Mouse (Mus musculus): ENCODE data around the gene Hist1h4f. TPM values are rescaled to one million over a fixed set of nuclear protein-coding genes. Genes with fewer than 3 reads are reported as not detected.
"Not testable (repeated sequence)": the region's sequence is repeated elsewhere in the genome, so short reads cannot be mapped to it uniquely, and the experiment has no call there.

The Hist1h4f gene
- polyA plus RNA-seq, 1 experiment from 2014 or later = 0.80 TPM

- Histone ChIP-seq H3K36me3 (ENCODE audit: control insufficient read depth, insufficient read depth, low read length) (no peaks in the 10 kb centered on the region), H3K9me3 (ENCODE audit: control insufficient read depth, low read length) (no peaks in the 10 kb centered on the region), H3K4me1 (replicated peaks; ENCODE audit: control insufficient read depth, insufficient read depth, low read length) (peaks cover 3% of the 10 kb centered on the region; the same call in 1 of the 2 replicates), H3K27me3 (ENCODE audit: control insufficient read depth, insufficient read depth, low read length) (no peaks in the 10 kb centered on the region), H3K4me2 (replicated peaks; ENCODE audit: low read depth, low read length) (peak overlapping the region; percentile 38), H3K9ac (ENCODE audit: low read depth, low read length) (peak overlapping the region; percentile 57), H3K4me3 (ENCODE audit: low read depth, low read length) (peak overlapping the region; percentile 17), H3K27ac (ENCODE audit: low read depth, low read length) (peak overlapping the region; percentile 82)
- WGBS = 17% methylated on average over 1 of the region's 1 CpGs
- DNase-seq (ENCODE audit: low spot score) = no peak
- no peak for ATAC-seq (ENCODE audit: low FRiP score)
Observed at GRCm38 (mm10) chr13:23586940-23587225, 35.4 kb upstream of the Hist1h4f start.

DNA sequence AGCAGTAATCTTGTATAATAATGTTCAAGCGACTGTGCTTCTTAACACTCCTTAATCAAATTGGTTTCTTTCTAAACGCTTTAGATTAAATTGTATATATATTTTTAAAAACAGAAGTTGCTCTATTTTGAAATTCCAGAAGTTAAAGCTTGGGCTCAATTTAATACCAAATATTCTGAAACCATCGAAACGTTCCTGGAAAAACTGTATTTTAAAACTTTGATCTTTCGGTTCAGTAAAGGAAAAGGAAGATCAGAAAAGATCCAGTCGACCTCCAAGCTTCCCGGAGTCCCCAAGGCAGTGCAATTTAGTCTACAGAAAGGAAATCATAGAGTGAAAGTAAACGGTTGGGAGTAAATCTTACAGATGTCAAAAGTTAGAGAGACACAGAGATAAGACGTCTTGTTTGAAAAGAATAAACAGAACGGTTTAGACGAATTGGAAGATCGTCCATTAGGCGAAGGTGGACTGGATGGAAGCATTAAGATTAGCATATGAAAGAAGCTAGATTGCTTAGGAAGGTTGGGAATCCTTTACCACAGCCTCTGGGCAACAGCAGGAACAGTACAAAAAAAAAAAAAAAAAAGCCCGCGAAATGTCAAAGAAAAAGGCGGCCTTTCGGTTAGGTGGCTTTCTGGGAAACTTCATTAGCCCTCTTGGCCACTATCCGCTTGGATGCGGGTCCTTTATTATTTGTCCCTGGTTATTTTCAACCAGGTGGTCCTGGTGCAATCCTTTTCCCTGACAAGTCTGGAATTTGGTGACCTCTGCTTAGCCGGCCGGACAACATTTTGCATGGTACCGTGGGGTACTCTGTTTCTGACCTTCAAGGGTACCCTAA is 34.9 kb upstream of the Hist1h4f start:
- Histone ChIP-seq H3K9ac (ENCODE audit: low read depth, low read length) (peak overlapping the region; percentile 57), H3K27ac (ENCODE audit: low read depth, low read length) (peak overlapping the region; percentile 82), H3K4me1 (replicated peaks; ENCODE audit: control insufficient read depth, insufficient read depth, low read length) (peaks cover 3% of the 10 kb centered on the region; the same call in 1 of the 2 replicates), H3K9me3 (ENCODE audit: control insufficient read depth, low read length) (no peaks in the 10 kb centered on the region), H3K4me3 (ENCODE audit: low read depth, low read length) (peak overlapping the region; percentile 17), H3K27me3 (ENCODE audit: control insufficient read depth, insufficient read depth, low read length) (no peaks in the 10 kb centered on the region), H3K36me3 (ENCODE audit: control insufficient read depth, insufficient read depth, low read length) (no peaks in the 10 kb centered on the region), H3K4me2 (replicated peaks; ENCODE audit: low read depth, low read length) (peak overlapping the region; percentile 38)
- DNase-seq (ENCODE audit: low spot score) = peak; percentile 44
- ATAC-seq (ENCODE audit: low FRiP score) = no peak
- WGBS = 2% methylated on average over 22 of the region's 22 CpGs

DNA sequence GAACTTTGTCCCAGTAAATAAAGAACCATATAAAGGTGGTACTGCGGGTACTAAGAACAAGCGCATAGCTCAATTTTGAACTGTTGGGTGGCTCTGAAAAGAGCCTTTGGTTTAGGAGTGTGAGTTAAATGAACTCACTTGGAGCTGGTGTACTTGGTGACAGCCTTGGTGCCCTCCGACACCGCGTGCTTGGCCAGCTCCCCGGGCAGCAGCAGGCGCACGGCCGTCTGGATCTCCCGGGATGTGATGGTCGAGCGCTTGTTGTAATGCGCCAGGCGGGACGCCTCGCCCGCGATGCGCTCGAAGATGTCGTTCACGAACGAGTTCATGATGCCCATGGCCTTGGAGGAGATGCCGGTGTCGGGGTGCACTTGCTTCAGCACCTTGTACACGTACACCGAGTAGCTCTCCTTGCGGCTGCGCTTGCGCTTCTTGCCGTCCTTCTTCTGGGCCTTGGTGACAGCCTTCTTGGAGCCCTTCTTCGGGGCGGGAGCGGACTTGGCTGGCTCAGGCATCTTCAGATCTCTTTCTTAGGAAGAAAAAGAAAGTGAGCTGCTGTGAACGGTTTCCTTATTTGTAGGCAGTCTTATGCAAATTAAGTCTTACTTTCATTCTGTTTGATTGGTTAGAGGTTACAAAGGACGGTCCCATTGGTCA is 34.1 kb upstream of the Hist1h4f start:
- DNase-seq (ENCODE audit: low spot score) (peak; percentile 87), ATAC-seq (ENCODE audit: low FRiP score) (peak; percentile 91)
- peak overlapping the region; percentile 84 for H3K9ac ChIP-seq (ENCODE audit: low read depth, low read length)
- H3K27me3 ChIP-seq (ENCODE audit: control insufficient read depth, insufficient read depth, low read length); H3K4me1 ChIP-seq (replicated peaks; ENCODE audit: control insufficient read depth, insufficient read depth, low read length); H3K36me3 ChIP-seq (ENCODE audit: control insufficient read depth, insufficient read depth, low read length); H3K9me3 ChIP-seq (ENCODE audit: control insufficient read depth, low read length): not testable (repeated sequence)
- H3K4me3 ChIP-seq (ENCODE audit: low read depth, low read length) = peak overlapping the region; percentile 42
- peak overlapping the region; percentile 70 for H3K4me2 ChIP-seq (replicated peaks; ENCODE audit: low read depth, low read length)
- peak overlapping the region; percentile 96 for H3K27ac ChIP-seq (ENCODE audit: low read depth, low read length)
- WGBS = under 1% methylated on average over 20 of the region's 36 CpGs

DNA sequence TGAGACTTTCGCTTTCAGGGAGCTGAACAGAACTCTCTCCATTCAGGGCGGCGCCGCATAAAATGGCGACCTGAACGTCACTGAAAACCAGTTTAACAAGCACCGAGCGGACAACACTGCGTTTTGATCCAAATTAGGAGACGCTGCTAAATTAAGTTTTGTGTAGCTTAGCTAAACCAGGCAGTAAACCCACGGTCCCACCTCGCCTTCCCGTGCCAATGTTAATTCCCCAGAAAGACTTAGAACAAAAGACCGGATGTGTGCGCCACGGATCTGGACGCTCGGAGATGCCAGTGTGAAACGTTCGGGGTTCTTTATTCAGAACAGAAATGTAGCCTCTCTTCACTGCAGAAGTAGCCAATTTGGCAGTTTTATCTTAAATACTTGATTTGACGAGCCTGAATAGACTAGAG is 33.6 kb upstream of the Hist1h4f start:
- DNase-seq (ENCODE audit: low spot score) (peak; percentile 80), ATAC-seq (ENCODE audit: low FRiP score) (0 out of 2 replicates have a peak, but pooled peaks have one; percentile 7)
- Histone ChIP-seq H3K27me3 (ENCODE audit: control insufficient read depth, insufficient read depth, low read length) (no peaks in the 10 kb centered on the region), H3K4me1 (replicated peaks; ENCODE audit: control insufficient read depth, insufficient read depth, low read length) (peaks cover 3% of the 10 kb centered on the region; the same call in 1 of the 2 replicates), H3K36me3 (ENCODE audit: control insufficient read depth, insufficient read depth, low read length) (no peaks in the 10 kb centered on the region), H3K9me3 (ENCODE audit: control insufficient read depth, low read length) (no peaks in the 10 kb centered on the region), H3K9ac (ENCODE audit: low read depth, low read length) (peak overlapping the region; percentile 84), H3K27ac (ENCODE audit: low read depth, low read length) (peak overlapping the region; percentile 96), H3K4me3 (ENCODE audit: low read depth, low read length) (peak overlapping the region; percentile 42), H3K4me2 (replicated peaks; ENCODE audit: low read depth, low read length) (peak overlapping the region; percentile 70)
- WGBS = under 1% methylated on average over 21 of the region's 21 CpGs

GRCm38 (mm10) chr13:23584331-23584730 is 32.9 kb upstream of the Hist1h4f start:
- H3K4me3 ChIP-seq (ENCODE audit: low read depth, low read length) = peak overlapping the region; percentile 42; the same call in 1 of the 2 replicates
- H3K27ac ChIP-seq (ENCODE audit: low read depth, low read length) = peak overlapping the region; percentile 96
- peaks cover 3% of the 10 kb centered on the region; the same call in 1 of the 2 replicates for H3K4me1 ChIP-seq (replicated peaks; ENCODE audit: control insufficient read depth, insufficient read depth, low read length)
- H3K36me3 ChIP-seq (ENCODE audit: control insufficient read depth, insufficient read depth, low read length) = no peaks in the 10 kb centered on the region
- no peaks in the 10 kb centered on the region for H3K27me3 ChIP-seq (ENCODE audit: control insufficient read depth, insufficient read depth, low read length)
- H3K9ac ChIP-seq (ENCODE audit: low read depth, low read length) = peak overlapping the region; percentile 84
- H3K9me3 ChIP-seq (ENCODE audit: control insufficient read depth, low read length) = no peaks in the 10 kb centered on the region
- DNase-seq (ENCODE audit: low spot score) = no peak
- H3K4me2 ChIP-seq (replicated peaks; ENCODE audit: low read depth, low read length) = peak overlapping the region; percentile 70
- no peak for ATAC-seq (ENCODE audit: low FRiP score)

GRCm38 (mm10) chr13:23583387-23584068 is 32.1 kb upstream of the Hist1h4f start:
- ATAC-seq (ENCODE audit: low FRiP score) = no peak
- Histone ChIP-seq H3K4me3 (ENCODE audit: low read depth, low read length) (no peak overlapping the region), H3K9ac (ENCODE audit: low read depth, low read length) (no peak overlapping the region), H3K4me1 (replicated peaks; ENCODE audit: control insufficient read depth, insufficient read depth, low read length) (peaks cover 3% of the 10 kb centered on the region; the same call in 1 of the 2 replicates), H3K9me3 (ENCODE audit: control insufficient read depth, low read length) (no peaks in the 10 kb centered on the region), H3K27me3 (ENCODE audit: control insufficient read depth, insufficient read depth, low read length) (no peaks in the 10 kb centered on the region), H3K27ac (ENCODE audit: low read depth, low read length) (peak overlapping the region; percentile 75), H3K36me3 (ENCODE audit: control insufficient read depth, insufficient read depth, low read length) (no peaks in the 10 kb centered on the region), H3K4me2 (replicated peaks; ENCODE audit: low read depth, low read length) (no peak overlapping the region)
- no peak for DNase-seq (ENCODE audit: low spot score)

DNA sequence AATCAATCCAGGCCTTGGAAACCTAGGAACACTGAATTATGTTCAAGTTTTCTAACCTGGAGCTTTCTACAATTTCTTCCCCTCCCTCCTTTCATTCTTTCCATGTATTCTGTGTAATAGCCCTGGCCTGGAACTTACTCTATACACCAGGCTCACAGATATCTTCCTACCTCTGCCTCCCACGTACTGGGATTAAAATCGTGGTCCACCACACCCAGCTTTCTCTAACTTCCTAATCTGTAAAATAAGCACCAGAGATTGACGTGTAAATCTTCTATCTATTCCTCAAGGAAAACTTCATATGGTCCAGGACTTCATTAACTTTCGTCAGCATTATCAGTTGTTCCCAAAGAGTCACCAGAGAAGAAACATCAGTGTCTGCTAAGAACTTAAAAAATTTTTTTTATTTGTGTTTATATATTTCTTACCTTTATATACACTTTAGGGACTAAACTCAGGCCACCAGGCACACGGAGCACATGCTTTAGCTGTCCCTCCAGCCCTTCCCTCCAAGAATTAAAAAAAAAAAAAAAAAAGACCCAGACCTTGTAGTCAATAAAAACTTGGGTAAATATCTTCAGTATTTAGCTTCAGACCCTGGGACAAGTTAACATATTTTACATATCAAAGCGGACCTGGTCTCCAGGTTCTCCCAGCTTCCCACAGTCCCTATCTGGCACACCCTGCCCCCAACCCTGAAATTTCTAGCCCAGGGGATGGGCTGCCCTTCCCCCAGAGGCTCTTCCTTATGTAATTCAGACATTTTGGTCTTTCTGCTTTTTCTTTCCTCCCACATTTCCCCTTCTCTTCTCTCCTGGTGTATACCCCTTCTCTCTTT is 31.0 kb upstream of the Hist1h4f start:
- Histone ChIP-seq H3K4me2 (replicated peaks; ENCODE audit: low read depth, low read length) (peak overlapping the region; percentile 83), H3K9ac (ENCODE audit: low read depth, low read length) (peak overlapping the region; percentile 63), H3K4me1 (replicated peaks; ENCODE audit: control insufficient read depth, insufficient read depth, low read length) (peaks cover 3% of the 10 kb centered on the region; the same call in 1 of the 2 replicates), H3K36me3 (ENCODE audit: control insufficient read depth, insufficient read depth, low read length) (no peaks in the 10 kb centered on the region), H3K27ac (ENCODE audit: low read depth, low read length) (peak overlapping the region; percentile 88), H3K9me3 (ENCODE audit: control insufficient read depth, low read length) (no peaks in the 10 kb centered on the region), H3K27me3 (ENCODE audit: control insufficient read depth, insufficient read depth, low read length) (no peaks in the 10 kb centered on the region), H3K4me3 (ENCODE audit: low read depth, low read length) (peak overlapping the region; percentile 44)
- DNase-seq (ENCODE audit: low spot score) (peak; percentile 49), ATAC-seq (ENCODE audit: low FRiP score) (no peak)
- WGBS = 5% methylated on average over 6 of the region's 6 CpGs

All from hindbrain, embryonic 11.5 days (tissue).